Mouse (Mus musculus): ENCODE data around the gene Cd5l.
A peak's percentile ranks its signal among the peaks of the same experiment; 100 is the strongest.
"Not testable (repeated sequence)": the region's sequence is repeated elsewhere in the genome, so short reads cannot be mapped to it uniquely, and the experiment has no call there.

The Cd5l gene

GRCm38 (mm10) chr3:87357581-87357980 lies at the start of gene Cd5l:
TSS of gene Cd5l (plus strand) at chr3:87357881.
- no peak for DNase-seq

- no peak for DNase-seq
Measured at GRCm38 (mm10) chr3:87309922-87310321, 47.8 kb upstream of the Cd5l start.

- DNase-seq, result no peak
Measured at GRCm38 (mm10) chr3:87322557-87322956, 35.1 kb upstream of the Cd5l start.

GRCm38 (mm10) chr3:87323778-87324177 lies 33.9 kb upstream of the Cd5l start:
- DNase-seq, result peak in 1 of 2 experiments; percentile 19

- DNase-seq, result no peak
Measured at GRCm38 (mm10) chr3:87337899-87338298, 19.8 kb upstream of the Cd5l start.

- DNase-seq, result not testable (repeated sequence)
Measured at GRCm38 (mm10) chr3:87350992-87351391, 6.7 kb upstream of the Cd5l start.

GRCm38 (mm10) chr3:87359215-87359614 lies 1.5 kb downstream of the Cd5l start:
- no peak for DNase-seq

GRCm38 (mm10) chr3:87360466-87360865 lies 2.8 kb downstream of the Cd5l start:
- DNase-seq, result no peak

- no peak for DNase-seq
Measured at GRCm38 (mm10) chr3:87365691-87366090, 8.0 kb downstream of the Cd5l start.

- DNase-seq, result no peak
Measured at GRCm38 (mm10) chr3:87367511-87367910, 9.8 kb downstream of the Cd5l start.

GRCm38 (mm10) chr3:87369181-87369580 lies 11.5 kb downstream of the Cd5l start:
- DNase-seq, result no peak

- DNase-seq, result peak; percentile 44 to 51
Measured at GRCm38 (mm10) chr3:87376195-87377165, 18.8 kb downstream of the Cd5l start, which contains the start of gene Fcrl1. TSS of gene Fcrl1 (plus strand) at chr3:87376387.

GRCm38 (mm10) chr3:87377228-87377627 lies 19.5 kb downstream of the Cd5l start:
- no peak for DNase-seq

- DNase-seq, result peak in 1 of 2 experiments; percentile 46
Measured at GRCm38 (mm10) chr3:87377719-87378118, 20.0 kb downstream of the Cd5l start.

- peak; percentile 68 to 69 for DNase-seq
Measured at GRCm38 (mm10) chr3:87379641-87380315, 22.1 kb downstream of the Cd5l start.

- no peak for DNase-seq
Measured at GRCm38 (mm10) chr3:87381806-87382712, 24.4 kb downstream of the Cd5l start.

- no peak for DNase-seq
Measured at GRCm38 (mm10) chr3:87383308-87383707, 25.6 kb downstream of the Cd5l start.

GRCm38 (mm10) chr3:87385105-87385504 lies 27.4 kb downstream of the Cd5l start:
- no peak for DNase-seq

GRCm38 (mm10) chr3:87390935-87391334 lies 33.3 kb downstream of the Cd5l start:
- no peak for DNase-seq

GRCm38 (mm10) chr3:87398809-87399208 lies 41.1 kb downstream of the Cd5l start:
- no peak for DNase-seq

GRCm38 (mm10) chr3:87399906-87400305 lies 42.2 kb downstream of the Cd5l start:
- DNase-seq, result no peak

- peak; percentile 56 to 71 for DNase-seq
Measured at GRCm38 (mm10) chr3:87401321-87401720, 43.6 kb downstream of the Cd5l start.

- DNase-seq, result peak; percentile 63 to 73
Measured at GRCm38 (mm10) chr3:87408171-87408570, 50.5 kb downstream of the Cd5l start.

Data from spleen, adult 18-20 months (tissue).